Mouse (Mus musculus) right cerebral cortex, postnatal 14 days (tissue): ENCODE results near the gene Hist1h2af.
A peak's percentile ranks its signal among the peaks of the same experiment; 100 is the strongest.
"Not testable (repeated sequence)": the region's sequence is repeated elsewhere in the genome, so short reads cannot be mapped to it uniquely, and the experiment has no call there.

Source experiments
- DNase-seq: peaks from one replicate; pipeline ENCODE4 v3.0.0; 2022

Hist1h2af gene

DNA sequence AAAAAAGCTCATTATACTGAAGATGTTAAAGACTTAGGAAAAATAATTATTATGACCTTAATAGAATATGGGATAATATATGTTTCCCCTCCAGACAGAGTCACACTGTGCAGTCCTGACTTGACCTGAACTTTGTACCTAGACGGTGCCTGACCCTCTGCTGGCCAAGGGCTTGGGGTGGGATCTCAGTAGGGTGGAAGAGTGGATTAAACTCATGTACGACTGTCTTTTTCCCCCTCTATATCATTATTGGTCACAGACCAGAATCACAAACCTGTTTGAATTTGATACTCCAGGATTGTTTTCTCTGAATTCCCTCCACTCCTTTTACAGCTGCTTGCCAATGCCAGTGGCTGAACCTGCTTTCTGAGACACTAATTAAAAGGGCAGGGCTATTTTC lies 27.0 kb downstream of the Hist1h2af start:
- not testable (repeated sequence) for DNase-seq

DNA sequence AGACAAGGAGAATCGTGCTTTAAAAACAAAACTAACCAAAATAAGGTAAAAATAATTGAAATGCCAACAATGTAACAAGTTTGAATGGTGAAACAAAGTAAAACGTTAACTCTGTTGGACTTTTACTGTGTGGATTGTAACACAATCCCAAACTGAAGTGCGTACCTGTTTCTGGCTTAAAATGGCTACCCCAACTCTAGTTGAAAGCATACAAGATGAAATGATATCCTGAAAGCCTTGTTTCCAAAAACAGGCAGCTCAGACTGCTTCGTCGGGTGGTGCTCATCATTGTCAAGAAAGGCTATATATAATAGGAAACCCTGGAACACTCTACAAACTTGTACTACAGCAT lies 27.8 kb downstream of the Hist1h2af start:
- not testable (repeated sequence) for DNase-seq

DNA sequence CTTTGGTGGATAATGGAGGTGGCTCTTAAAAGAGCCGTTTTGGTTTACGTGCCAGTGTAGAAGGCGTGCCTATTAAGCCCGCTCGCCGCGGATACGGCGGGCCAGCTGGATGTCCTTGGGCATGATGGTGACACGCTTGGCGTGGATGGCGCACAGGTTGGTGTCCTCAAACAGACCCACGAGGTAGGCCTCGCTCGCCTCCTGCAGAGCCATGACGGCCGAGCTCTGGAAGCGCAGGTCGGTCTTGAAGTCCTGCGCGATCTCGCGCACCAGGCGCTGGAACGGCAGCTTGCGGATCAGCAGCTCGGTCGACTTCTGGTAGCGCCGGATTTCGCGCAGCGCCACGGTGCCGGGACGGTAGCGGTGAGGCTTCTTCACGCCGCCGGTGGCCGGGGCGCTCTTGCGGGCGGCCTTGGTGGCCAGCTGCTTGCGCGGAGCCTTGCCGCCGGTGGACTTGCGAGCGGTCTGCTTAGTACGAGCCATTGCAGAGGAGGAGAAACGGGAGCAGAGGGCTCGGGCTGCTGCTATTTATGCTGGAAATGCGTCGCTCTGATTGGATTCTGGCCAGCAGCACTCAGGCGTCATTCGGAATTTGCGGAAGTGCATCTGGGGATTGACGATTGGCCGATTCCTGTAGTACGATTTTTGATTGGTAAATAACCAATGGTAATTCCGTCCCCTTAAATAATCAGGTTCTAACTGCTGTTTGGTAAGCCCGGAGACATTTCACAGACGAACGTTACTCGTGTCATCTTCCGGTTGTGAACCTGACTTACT lies 28.4 kb downstream of the Hist1h2af start, which contains the start of gene Hist1h3e:
TSS of gene Hist1h3e (minus strand) at position 487 of the 777 bp plus-strand sequence.
- peak; percentile 92 for DNase-seq

DNA sequence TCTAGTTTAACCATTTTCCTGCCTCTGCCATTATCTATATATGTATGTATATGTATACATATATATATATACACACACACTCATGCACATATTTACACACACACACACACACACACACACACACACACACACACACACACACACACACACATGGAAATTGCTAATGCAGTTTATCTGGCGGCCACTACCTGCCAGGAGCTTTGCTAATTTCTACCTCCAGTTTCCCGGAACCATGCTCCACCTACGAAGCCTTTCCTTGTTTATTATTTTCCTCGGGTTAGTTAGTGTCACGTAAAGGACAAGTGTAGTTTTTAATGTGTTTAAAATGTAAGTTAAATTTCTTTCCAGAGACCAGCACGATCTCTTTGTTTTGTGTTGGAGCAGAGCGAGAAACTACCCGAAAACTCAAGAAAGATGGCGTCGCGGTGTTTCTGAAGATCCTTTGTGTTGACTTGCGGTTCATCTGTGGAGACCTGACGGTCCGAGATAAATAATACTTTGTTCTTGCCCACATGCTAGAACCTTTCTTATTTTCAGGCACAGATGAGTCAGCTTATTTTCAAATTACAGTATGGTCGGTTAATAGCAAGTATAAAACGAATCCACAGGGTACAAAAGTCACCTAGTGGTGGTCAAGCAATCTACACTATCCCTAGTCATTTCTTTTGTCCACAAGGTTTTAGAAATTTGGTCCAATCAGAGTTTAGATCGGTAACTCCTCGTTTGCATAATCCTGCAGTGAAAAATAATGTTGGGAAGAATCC lies 29.2 kb downstream of the Hist1h2af start:
- DNase-seq: peak; percentile 26

DNA sequence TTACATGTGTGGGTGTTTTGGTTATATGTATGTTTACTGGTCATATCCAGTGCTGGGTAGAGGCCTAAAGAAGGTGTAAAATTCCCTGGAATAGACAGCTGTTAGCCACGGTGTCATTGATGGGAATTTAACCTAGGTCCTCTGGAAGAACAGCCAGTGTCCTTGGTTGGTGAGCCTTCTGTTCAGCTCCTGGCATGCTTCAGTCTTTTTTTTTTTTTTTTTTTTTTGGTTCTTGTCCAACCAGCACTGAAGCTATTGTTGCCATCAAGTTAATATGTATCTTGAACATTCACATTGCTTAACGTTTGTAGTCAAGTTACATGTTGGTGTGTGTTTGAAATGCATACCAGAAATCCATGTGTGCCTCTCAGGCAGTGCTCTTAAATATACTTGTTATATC lies 30.8 kb downstream of the Hist1h2af start:
- DNase-seq: no peak

DNA sequence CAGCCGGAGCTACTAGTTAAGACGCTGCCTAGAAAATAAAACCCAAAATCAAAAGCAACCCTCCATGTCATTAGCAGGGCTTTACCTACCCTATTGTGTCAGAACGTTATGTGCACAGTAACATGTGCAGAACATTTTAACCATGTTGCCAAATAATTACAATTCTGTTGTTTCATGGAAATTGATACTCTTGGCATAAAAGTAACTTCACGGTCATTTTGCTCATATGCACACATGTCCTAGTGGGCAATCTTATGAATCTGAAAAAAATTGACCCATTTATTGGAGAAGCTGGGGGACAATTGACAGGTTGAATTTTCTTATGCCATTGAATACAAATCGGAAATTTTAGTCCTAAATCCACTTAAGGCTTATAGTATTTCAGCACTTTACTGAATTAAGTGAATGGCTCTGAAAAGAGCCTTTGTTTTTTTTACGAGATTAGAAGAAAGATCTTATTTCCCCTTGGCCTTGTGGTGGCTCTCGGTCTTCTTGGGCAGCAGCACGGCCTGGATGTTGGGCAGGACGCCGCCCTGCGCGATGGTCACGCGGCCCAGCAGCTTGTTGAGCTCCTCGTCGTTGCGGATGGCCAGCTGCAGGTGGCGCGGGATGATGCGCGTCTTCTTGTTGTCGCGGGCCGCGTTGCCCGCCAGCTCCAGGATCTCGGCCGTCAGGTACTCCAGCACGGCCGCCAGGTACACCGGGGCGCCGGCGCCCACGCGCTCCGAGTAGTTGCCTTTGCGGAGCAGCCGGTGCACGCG lies 36.7 kb downstream of the Hist1h2af start:
- not testable (repeated sequence) for DNase-seq

DNA sequence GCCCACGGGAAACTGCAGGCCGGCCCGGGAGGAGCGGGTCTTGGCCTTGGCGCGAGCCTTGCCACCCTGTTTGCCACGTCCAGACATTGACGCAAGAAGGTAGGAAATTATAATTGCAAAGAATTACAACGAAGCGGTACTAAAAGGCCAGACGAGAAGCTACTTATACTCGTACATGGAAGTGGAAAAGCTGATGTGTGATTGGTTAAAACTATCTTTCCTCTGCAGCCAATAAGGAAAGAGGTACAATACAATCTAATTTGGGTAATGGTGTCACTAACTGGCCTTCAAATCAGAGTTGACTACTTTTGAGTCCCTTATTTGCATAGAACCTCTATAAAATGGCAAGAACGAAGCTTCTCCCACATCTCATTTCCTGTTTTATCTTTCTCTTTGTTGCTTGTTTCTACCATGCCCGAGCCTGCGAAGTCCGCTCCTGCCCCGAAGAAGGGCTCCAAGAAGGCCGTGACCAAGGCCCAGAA lies 37.4 kb downstream of the Hist1h2af start, which contains the start of the genes Hist1h2ae and Hist1h2bg:
TSS of gene Hist1h2ae (minus strand) at position 199 of the 482 bp plus-strand sequence.
TSS of gene Hist1h2bg (plus strand) at position 375 of the 482 bp plus-strand sequence.
- DNase-seq: peak; percentile 34

DNA sequence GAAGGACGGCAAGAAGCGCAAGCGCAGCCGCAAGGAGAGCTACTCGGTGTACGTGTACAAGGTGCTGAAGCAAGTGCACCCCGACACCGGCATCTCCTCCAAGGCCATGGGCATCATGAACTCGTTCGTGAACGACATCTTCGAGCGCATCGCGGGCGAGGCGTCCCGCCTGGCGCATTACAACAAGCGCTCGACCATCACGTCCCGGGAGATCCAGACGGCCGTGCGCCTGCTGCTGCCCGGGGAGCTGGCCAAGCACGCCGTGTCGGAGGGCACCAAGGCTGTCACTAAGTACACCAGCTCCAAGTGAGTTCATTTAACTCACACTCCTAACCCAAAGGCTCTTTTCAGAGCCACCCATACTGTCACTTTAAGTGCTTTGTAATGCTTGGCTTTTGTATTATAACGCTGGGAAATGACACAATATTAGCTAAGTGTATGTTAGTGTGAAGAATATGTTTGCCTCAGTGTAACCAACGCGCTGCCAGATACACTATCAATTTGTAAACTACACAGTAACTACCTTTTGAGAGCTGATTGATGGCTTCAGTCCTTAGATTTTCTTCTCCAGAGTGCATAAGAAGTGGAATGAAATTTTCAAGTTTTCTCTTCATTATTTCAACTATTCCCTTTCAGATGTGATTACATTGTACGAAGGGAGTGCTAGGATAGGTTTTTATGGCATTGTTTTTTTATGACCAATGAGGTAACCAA lies 38.0 kb downstream of the Hist1h2af start:
- DNase-seq: not testable (repeated sequence)

DNA sequence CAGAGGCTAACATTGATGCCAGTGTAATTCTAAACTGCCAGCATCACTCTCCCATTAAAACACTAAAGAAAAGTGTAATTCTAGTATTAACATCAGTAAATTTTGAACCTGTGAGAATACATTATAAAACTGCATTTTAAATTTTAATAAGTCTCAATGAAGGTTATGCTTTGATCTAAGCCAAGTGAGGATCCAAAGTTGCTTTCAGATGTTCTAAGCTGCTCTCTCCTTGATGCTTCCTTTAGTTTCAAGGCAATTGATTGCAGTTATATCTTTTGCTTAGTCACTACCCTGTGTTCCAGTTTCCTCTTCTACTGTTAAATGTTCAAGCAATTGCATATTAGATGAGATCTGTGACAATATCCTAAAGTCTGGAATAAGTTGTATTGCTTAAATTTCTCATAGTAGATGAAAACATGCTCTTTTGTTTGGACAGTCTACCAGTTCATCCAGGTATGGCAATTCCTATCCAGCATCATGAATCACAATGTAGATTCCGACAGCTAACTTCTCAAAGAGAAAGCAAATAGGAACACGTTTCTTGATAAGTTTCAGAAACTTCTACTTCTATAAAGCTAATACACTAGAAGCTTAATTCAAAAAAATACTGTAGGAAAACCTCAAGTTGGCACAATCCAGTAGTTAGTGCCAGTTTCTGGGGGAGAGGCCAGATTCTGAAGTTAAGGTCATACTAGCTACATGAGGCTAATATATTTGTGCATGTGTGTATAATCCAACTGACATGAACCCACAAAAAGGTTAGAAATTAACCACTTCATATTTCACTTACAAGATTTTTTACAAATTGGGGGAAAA lies 38.7 kb downstream of the Hist1h2af start:
- DNase-seq: no peak

DNA sequence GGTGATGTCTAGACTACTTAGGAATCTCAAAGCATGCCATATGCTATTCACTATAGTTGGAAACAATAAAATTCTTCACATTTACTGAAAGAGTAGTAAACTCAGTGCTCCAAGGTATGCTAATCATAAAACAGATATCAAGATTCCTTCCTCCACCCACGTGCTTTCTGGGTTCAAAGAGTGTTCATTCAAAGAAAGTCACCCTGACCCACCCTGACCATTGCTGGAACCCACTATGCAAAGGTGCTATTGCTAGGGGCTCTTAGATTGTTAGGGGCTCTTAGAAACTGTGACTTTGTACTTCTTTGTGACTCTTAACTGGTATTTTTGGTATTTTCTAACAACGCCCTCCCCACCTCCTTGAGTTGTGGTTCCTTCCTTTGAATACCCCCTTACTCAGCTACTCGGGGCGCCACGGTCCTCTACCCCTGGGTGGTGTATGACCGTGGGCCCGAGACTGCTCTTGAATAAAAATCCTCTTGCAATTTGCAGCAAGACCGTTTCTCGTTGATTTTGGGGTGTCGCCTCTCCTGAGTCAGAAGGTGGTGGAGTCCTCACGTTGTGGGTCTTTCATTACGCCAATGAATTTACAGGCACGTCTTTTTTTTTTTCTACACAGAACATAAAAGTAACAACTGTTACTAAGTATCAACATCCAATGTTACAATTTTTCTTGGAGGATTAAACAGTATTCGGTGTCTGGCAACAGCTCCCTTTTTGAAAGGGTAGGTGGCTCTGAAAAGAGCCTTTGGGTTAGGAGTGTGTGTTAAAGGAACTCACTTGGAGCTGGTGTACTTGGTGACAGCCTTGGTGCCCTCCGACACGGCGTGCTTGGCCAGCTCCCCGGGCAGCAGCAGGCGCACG lies 39.6 kb downstream of the Hist1h2af start:
- DNase-seq: peak; percentile 10

DNA sequence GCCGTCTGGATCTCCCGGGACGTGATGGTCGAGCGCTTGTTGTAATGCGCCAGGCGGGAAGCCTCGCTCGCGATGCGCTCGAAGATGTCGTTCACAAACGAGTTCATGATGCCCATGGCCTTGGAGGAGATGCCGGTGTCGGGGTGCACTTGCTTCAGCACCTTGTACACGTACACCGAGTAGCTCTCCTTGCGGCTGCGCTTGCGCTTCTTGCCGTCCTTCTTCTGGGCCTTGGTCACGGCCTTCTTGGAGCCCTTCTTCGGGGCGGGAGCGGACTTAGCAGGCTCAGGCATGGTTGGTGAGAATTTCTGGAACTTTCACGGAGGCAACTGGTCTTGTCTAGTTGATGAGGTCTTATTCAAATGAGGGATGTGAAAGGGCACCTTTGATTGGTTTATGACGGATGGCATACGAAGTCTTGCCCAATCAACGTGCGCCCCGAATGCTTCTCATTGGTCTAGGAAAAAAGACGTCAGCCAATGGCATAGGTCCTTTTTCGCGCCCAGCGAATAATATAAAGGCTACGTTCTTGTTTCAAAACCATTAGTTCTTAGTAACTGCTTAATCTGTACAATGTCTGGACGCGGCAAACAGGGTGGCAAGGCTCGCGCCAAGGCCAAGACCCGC lies 40.3 kb downstream of the Hist1h2af start, which contains the start of the genes Hist1h2bf and Hist1h2ad:
TSS of gene Hist1h2bf (minus strand) at position 299 of the 627 bp plus-strand sequence.
TSS of gene Hist1h2ad (plus strand) at position 484 of the 627 bp plus-strand sequence.
- DNase-seq: peak; percentile 88

DNA sequence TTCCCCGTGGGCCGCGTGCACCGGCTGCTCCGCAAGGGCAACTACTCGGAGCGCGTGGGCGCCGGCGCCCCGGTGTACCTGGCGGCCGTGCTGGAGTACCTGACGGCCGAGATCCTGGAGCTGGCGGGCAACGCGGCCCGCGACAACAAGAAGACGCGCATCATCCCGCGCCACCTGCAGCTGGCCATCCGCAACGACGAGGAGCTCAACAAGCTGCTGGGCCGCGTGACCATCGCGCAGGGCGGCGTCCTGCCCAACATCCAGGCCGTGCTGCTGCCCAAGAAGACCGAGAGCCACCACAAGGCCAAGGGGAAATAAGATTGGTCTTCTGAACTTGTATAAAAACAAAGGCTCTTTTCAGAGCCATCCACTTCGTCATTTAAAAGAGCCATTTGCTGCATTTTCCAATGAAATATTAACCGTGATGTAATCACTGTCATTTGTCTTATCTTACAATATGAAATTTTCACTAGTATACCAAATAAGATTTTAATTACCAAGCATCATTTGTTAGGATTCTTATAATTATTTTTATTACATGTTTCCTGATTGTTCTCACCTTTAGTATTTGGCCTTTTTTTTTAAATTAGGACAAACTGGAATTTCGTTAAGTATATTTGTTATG lies 41.0 kb downstream of the Hist1h2af start:
- DNase-seq: not testable (repeated sequence)

DNA sequence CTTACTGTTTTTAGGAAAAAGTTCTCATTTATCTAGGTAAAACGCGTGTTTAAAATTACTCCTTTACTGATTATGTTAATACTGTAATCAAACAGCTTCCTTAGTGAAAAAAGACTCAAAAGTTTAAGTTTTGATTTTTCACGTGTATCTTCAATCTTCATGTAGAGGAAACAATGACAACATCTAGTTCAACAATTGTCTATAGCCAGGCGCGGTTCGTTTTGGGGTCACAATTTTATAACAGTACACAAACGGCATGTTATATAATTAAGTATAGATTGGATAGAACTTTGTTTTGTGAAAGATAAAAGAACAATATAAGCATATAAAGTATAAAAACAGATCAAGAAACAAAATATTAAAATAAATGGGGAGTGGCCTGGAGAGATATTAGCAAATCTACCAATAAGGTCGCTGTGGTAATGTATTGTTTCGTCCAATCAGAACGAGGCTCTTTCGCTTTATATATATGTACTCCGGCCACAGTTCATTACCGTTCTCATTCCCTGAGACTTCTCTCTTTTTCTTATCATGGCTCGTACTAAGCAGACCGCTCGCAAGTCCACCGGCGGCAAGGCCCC lies 41.7 kb downstream of the Hist1h2af start, which contains the start of gene Hist1h3d:
TSS of gene Hist1h3d (plus strand) at position 493 of the 581 bp plus-strand sequence.
- DNase-seq: no peak

DNA sequence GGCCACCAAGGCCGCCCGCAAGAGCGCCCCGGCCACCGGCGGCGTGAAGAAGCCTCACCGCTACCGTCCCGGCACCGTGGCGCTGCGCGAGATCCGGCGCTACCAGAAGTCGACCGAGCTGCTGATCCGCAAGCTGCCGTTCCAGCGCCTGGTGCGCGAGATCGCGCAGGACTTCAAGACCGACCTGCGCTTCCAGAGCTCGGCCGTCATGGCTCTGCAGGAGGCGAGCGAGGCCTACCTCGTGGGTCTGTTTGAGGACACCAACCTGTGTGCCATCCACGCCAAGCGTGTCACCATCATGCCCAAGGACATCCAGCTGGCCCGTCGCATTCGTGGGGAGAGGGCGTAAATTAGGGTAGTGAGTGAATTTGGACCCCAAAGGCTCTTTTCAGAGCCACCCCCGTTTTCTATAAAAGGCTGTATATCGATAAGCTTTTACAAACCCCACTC lies 42.2 kb downstream of the Hist1h2af start:
- DNase-seq: not testable (repeated sequence)

DNA sequence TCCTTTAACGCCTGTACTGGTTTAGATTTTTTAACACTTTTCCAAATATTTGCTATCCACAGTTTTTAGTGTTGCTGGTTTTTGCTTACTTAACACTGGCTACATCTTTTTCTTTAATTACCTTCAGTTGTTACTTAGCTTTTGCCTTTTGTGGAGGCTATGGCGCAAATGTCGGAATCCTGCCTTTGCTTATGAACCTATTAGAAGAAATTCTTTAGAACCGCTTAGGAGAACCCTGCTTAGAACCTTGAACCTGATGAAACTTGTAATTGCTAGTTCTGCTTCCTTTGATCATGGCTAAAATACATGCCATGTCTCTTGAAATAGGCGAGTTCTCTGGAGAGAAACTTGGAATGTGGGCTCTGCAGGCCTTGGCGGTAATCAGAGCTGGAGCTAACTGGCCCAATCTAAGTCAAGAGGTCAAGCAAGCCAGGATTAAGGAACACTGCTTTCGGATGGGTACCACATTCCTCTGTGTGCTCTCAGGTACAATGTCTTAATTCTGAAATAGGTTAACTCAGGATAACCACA lies 42.7 kb downstream of the Hist1h2af start:
- DNase-seq: no peak

DNA sequence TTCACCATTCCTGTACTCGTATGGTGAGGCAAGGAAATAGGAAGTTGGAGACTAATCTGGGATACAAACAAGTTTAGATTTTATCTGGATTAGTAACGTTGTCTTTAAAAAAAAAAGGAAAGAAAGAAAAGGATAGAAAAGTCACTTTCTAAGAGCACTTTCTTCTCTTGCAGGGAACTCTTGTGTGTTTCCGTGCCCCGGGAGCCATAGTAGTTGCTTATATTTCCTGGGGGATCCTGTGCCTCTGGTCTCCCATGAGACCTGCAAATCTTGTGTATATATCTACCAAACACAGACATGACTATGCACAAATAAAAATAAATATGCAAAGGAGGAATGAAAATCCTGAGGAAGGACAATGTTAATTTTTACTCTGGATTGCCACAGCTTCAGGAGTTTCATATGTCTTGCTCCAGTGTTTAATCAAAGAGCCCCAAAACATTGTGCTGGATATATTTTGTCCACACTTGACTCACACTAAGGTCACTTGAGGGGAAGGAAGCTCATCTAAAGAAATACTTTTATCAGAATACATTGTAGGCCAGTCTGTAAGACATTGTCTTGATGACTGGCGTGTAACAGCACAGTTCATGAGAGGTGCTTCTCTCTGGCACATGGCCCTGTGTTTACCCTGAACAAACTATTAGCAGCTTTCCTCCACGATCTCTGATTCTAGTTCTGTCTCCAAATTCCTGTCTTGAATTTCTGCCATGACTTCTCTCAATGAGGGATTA lies 43.4 kb downstream of the Hist1h2af start:
- no peak for DNase-seq

DNA sequence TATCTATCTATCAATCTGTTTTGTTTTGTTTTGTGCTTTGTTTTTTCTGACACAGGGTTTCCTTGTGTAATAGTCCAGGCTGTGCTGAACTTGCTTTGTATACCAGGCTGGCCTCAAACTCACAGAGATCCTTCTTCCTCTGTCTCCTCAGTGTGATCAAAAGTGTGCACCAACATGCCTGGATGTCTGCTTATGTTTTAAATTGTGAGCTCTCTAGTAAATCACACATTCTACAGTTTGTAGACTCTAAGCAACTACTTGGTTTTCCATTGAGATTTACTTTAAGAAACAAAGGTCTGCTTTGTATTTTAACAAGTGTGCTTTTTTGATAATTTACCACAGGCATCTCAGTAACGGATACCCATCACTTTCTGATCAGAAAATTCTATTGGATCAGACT lies 44.1 kb downstream of the Hist1h2af start:
- DNase-seq: no peak
